Mouse (Mus musculus) liver, adult 2 months (tissue): ENCODE measurements around the gene Necap2.

Experiments
- CTCF ChIP-seq: fragments of 200-500 bp; IDR thresholded peaks from 2 replicates; pipeline ENCODE4 v1.5.1; 2011; ENCODE audit warnings: low read depth, low read length, control low read depth
- POLR2A ChIP-seq: fragments of 200-500 bp; IDR thresholded peaks from 2 replicates; pipeline ENCODE4 v1.6.1; 2011; ENCODE audit warnings: low read length, control low read depth; ENCODE audit not compliant: insufficient read depth; ENCODE audit errors: extremely low read depth

- TF ChIP-seq POLR2A (no peak), CTCF (peak; percentile 61)
Observed at GRCm38 (mm10) chr4:141120700-141121099, 42.5 kb upstream of the Necap2 start.
